Mouse (Mus musculus) limb, embryonic 10.5 days (tissue): ENCODE results near the gene Knop1. TPM values are rescaled to one million over a fixed set of nuclear protein-coding genes. Genes with fewer than 3 reads are reported as not detected.

Experiments
- DNase-seq: peaks from one replicate; pipeline ENCODE4 v3.0.0-alpha.2; 2017; ENCODE audit warnings: low spot score
- H3K27ac ChIP-seq: fragments of 300-500 bp; sonication (generic); 2 replicates; pipeline ENCODE4 v1.5.1; 2016; ENCODE audit warnings: mild to moderate bottlenecking
- H3K27me3 ChIP-seq: fragments of 300-500 bp; sonication (generic); 2 replicates; pipeline ENCODE4 v1.6.1; 2016; ENCODE audit warnings: low read depth, mild to moderate bottlenecking; ENCODE audit not compliant: poor library complexity, severe bottlenecking
- H3K36me3 ChIP-seq: fragments of 300-500 bp; sonication (generic); 2 replicates; pipeline ENCODE4 v1.6.1; 2016; ENCODE audit warnings: mild to moderate bottlenecking, moderate library complexity
- H3K4me1 ChIP-seq: fragments of 300-500 bp; sonication (generic); 2 replicates; pipeline ENCODE4 v1.6.1; 2016
- H3K4me3 ChIP-seq: fragments of 300-500 bp; sonication (generic); 2 replicates; pipeline ENCODE4 v1.5.1; 2016; ENCODE audit warnings: mild to moderate bottlenecking, moderate library complexity
- H3K9me3 ChIP-seq: fragments of 300-500 bp; sonication (generic); replicated peaks from 2 replicates; pipeline ENCODE4 v1.6.1; 2016; ENCODE audit warnings: mild to moderate bottlenecking
- WGBS: fragments of 180-500 bp; shearing (Covaris S2); methylation state at CpG from one replicate; pipeline ENCODE4 v1.1.7; 2016; 5-methylcytosine and 5-hydroxymethylcytosine counted together
- polyA plus RNA-seq: library from polyadenylated mRNA; unstranded; fragments of >200 nt; fragmentation: Nextera tagmentation; extraction: Ambion mirVana; gene quantifications from 2 replicates; pipeline ENCODE4 v1.2.1, GENCODE M21; 2016

The Knop1 gene
- 124 and 141 TPM in 2 replicates for polyA plus RNA-seq

- DNase-seq = no peak
- peak within 1 kb of the TSS; percentile 85 for H3K27ac ChIP-seq
- peaks cover 8% of the 10 kb centered on the region for H3K4me1 ChIP-seq
- no peaks in the 10 kb centered on the region for H3K27me3 ChIP-seq
- under 1% methylated on average over 46 of the region's 46 CpGs for WGBS
- H3K4me3 ChIP-seq = peak within 1 kb of the TSS; percentile 91
- H3K9me3 ChIP-seq = no peaks in the 10 kb centered on the region
- H3K36me3 ChIP-seq = peaks cover 33% of the 10 kb centered on the region
These were observed at the start of gene Knop1 for GRCm38 (mm10) chr7:118855877-118856304. Gene Knop1, minus strand, starts transcription at chr7:118856254.

- Histone ChIP-seq H3K4me1 (no peaks in the 10 kb centered on the region), H3K27ac (no peak overlapping the region), H3K4me3 (no peak overlapping the region), H3K27me3 (no peaks in the 10 kb centered on the region), H3K9me3 (no peaks in the 10 kb centered on the region), H3K36me3 (no peaks in the 10 kb centered on the region)
- WGBS = 91% methylated on average over 4 of the region's 4 CpGs
- no peak for DNase-seq
These were observed 48.5 kb upstream of the Knop1 start for GRCm38 (mm10) chr7:118904530-118904929.

GRCm38 (mm10) chr7:118903879-118904278 is 47.8 kb upstream of the Knop1 start:
- no peak for DNase-seq

GRCm38 (mm10) chr7:118902944-118903343 is 46.9 kb upstream of the Knop1 start:
- Histone ChIP-seq H3K27me3 (no peaks in the 10 kb centered on the region), H3K4me3 (no peak overlapping the region), H3K4me1 (no peaks in the 10 kb centered on the region), H3K9me3 (no peaks in the 10 kb centered on the region), H3K36me3 (no peaks in the 10 kb centered on the region), H3K27ac (no peak overlapping the region)
- no peak for DNase-seq
- 80% methylated on average over 13 of the region's 13 CpGs for WGBS

More at GRCm38 (mm10) chr7:118903879-118904278, 47.8 kb upstream of the Knop1 start:
- 90% methylated on average over 9 of the region's 9 CpGs for WGBS
- no peaks in the 10 kb centered on the region for H3K36me3 ChIP-seq
- no peaks in the 10 kb centered on the region for H3K9me3 ChIP-seq
- no peak overlapping the region for H3K4me3 ChIP-seq
- H3K4me1 ChIP-seq = no peaks in the 10 kb centered on the region
- H3K27ac ChIP-seq = no peak overlapping the region
- no peaks in the 10 kb centered on the region for H3K27me3 ChIP-seq

- WGBS = 84% methylated on average over 2 of the region's 2 CpGs
These were observed 44.0 kb upstream of the Knop1 start for GRCm38 (mm10) chr7:118900090-118900489.

GRCm38 (mm10) chr7:118898063-118898462 is 42.0 kb upstream of the Knop1 start:
- Histone ChIP-seq H3K9me3 (no peaks in the 10 kb centered on the region), H3K4me1 (no peaks in the 10 kb centered on the region), H3K27me3 (no peaks in the 10 kb centered on the region)

More at GRCm38 (mm10) chr7:118900090-118900489, 44.0 kb upstream of the Knop1 start:
- no peak overlapping the region for H3K27ac ChIP-seq
- H3K9me3 ChIP-seq = no peaks in the 10 kb centered on the region
- H3K27me3 ChIP-seq = no peaks in the 10 kb centered on the region
- H3K4me1 ChIP-seq = no peaks in the 10 kb centered on the region
- DNase-seq = no peak
- no peak overlapping the region for H3K4me3 ChIP-seq
- H3K36me3 ChIP-seq = no peaks in the 10 kb centered on the region

GRCm38 (mm10) chr7:118895469-118896450 is 39.7 kb upstream of the Knop1 start:
- Histone ChIP-seq H3K9me3 (no peaks in the 10 kb centered on the region), H3K36me3 (no peaks in the 10 kb centered on the region), H3K27me3 (no peaks in the 10 kb centered on the region), H3K4me1 (no peaks in the 10 kb centered on the region), H3K27ac (no peak overlapping the region), H3K4me3 (no peak overlapping the region)
- no peak for DNase-seq
- WGBS = 81% methylated on average over 10 of the region's 10 CpGs

More at GRCm38 (mm10) chr7:118898063-118898462, 42.0 kb upstream of the Knop1 start:
- no peak overlapping the region for H3K4me3 ChIP-seq
- no peak for DNase-seq
- H3K27ac ChIP-seq = no peak overlapping the region
- H3K36me3 ChIP-seq = no peaks in the 10 kb centered on the region

GRCm38 (mm10) chr7:118889046-118889680 is 33.1 kb upstream of the Knop1 start:
- Histone ChIP-seq H3K27ac (no peak overlapping the region), H3K4me3 (no peak overlapping the region), H3K27me3 (no peaks in the 10 kb centered on the region), H3K9me3 (no peaks in the 10 kb centered on the region), H3K36me3 (no peaks in the 10 kb centered on the region), H3K4me1 (no peaks in the 10 kb centered on the region)
- 44% methylated on average over 3 of the region's 3 CpGs for WGBS
- DNase-seq = no peak

GRCm38 (mm10) chr7:118887303-118888055 is 31.4 kb upstream of the Knop1 start:
- 42% methylated on average over 6 of the region's 6 CpGs for WGBS
- DNase-seq = no peak
- H3K9me3 ChIP-seq = no peaks in the 10 kb centered on the region
- no peaks in the 10 kb centered on the region for H3K27me3 ChIP-seq
- H3K4me3 ChIP-seq = no peak overlapping the region
- no peak overlapping the region for H3K27ac ChIP-seq
- no peaks in the 10 kb centered on the region for H3K36me3 ChIP-seq
- H3K4me1 ChIP-seq = no peaks in the 10 kb centered on the region

- Histone ChIP-seq H3K27ac (no peak overlapping the region), H3K4me1 (no peaks in the 10 kb centered on the region), H3K4me3 (no peak overlapping the region), H3K27me3 (no peaks in the 10 kb centered on the region), H3K36me3 (no peaks in the 10 kb centered on the region), H3K9me3 (no peaks in the 10 kb centered on the region)
- 93% methylated on average over 4 of the region's 4 CpGs for WGBS
- no peak for DNase-seq
These were observed 28.9 kb upstream of the Knop1 start for GRCm38 (mm10) chr7:118884969-118885368.

- Histone ChIP-seq H3K4me1 (no peaks in the 10 kb centered on the region), H3K36me3 (no peaks in the 10 kb centered on the region), H3K27me3 (no peaks in the 10 kb centered on the region), H3K27ac (no peak overlapping the region), H3K9me3 (no peaks in the 10 kb centered on the region), H3K4me3 (no peak overlapping the region)
- 78% methylated on average over 4 of the region's 4 CpGs for WGBS
- no peak for DNase-seq
These were observed 27.9 kb upstream of the Knop1 start for GRCm38 (mm10) chr7:118883957-118884356.

- H3K4me3 ChIP-seq = no peak overlapping the region
- no peaks in the 10 kb centered on the region for H3K4me1 ChIP-seq
- H3K36me3 ChIP-seq = no peaks in the 10 kb centered on the region
- H3K27me3 ChIP-seq = no peaks in the 10 kb centered on the region
- H3K9me3 ChIP-seq = no peaks in the 10 kb centered on the region
- H3K27ac ChIP-seq = no peak overlapping the region
- WGBS = 96% methylated on average over 3 of the region's 3 CpGs
- no peak for DNase-seq
These were observed 23.5 kb upstream of the Knop1 start for GRCm38 (mm10) chr7:118879466-118880029.
